Mouse (Mus musculus) urinary bladder, adult 2 months (tissue): ENCODE measurements around the gene Zfp710. TPM values are rescaled to one million over a fixed set of nuclear protein-coding genes. Genes with fewer than 3 reads are reported as not detected.
A peak's percentile ranks its signal among the peaks of the same experiment; 100 is the strongest.
"Not testable (repeated sequence)": the region's sequence is repeated elsewhere in the genome, so short reads cannot be mapped to it uniquely, and the experiment has no call there.

Experiments used
- DNase-seq: peaks from one replicate; pipeline ENCODE4 v3.0.0; 2022; ENCODE audit warnings: low spot score
- polyA plus RNA-seq: library from polyadenylated mRNA; depleted of rRNA; stranded (reverse); fragments of >200 nt; gene quantifications from 2 replicates; pipeline ENCODE4 v1.2.3, GENCODE M21; 2012; rRNA removed

The Zfp710 gene
- polyA plus RNA-seq, 1 experiment, result 15.6 TPM

- DNase-seq, result no peak
These were observed 90.0 kb downstream of the Zfp710 start for GRCm38 (mm10) chr7:80114451-80115223.

- peak; percentile 89 for DNase-seq
These were observed 90.6 kb downstream of the Zfp710 start, which contains the start of gene Idh2 for GRCm38 (mm10) chr7:80115224-80115590. Idh2 (minus strand) TSS chr7:80115392.

- DNase-seq, result no peak
These were observed 91.5 kb downstream of the Zfp710 start for GRCm38 (mm10) chr7:80116158-80116557.

- DNase-seq, result no peak
These were observed 94.6 kb downstream of the Zfp710 start for GRCm38 (mm10) chr7:80119198-80119597.

- DNase-seq, result no peak
These were observed 96.5 kb downstream of the Zfp710 start for GRCm38 (mm10) chr7:80121083-80121482.

GRCm38 (mm10) chr7:80123115-80123514 lies 98.5 kb downstream of the Zfp710 start:
- DNase-seq, result no peak

GRCm38 (mm10) chr7:80123672-80124071 lies 99.1 kb downstream of the Zfp710 start:
- no peak for DNase-seq

- DNase-seq, result no peak
These were observed 104.7 kb downstream of the Zfp710 start for GRCm38 (mm10) chr7:80129278-80129677.

- DNase-seq, result no peak
These were observed 105.9 kb downstream of the Zfp710 start for GRCm38 (mm10) chr7:80130344-80131055.

GRCm38 (mm10) chr7:80131315-80131714 lies 106.7 kb downstream of the Zfp710 start:
- DNase-seq, result not testable (repeated sequence)

GRCm38 (mm10) chr7:80132541-80132940 lies 107.9 kb downstream of the Zfp710 start:
- DNase-seq, result no peak

- peak; percentile 40 for DNase-seq
These were observed 110.0 kb downstream of the Zfp710 start for GRCm38 (mm10) chr7:80134454-80135172.

GRCm38 (mm10) chr7:80135173-80135532 lies 110.5 kb downstream of the Zfp710 start:
- DNase-seq, result no peak

GRCm38 (mm10) chr7:80138375-80138774 lies 113.8 kb downstream of the Zfp710 start:
- no peak for DNase-seq

GRCm38 (mm10) chr7:80140815-80141214 lies 116.2 kb downstream of the Zfp710 start:
- peak; percentile 45 for DNase-seq

Other genes with a start within 250 kb of the Zfp710 start
- 0.08 TPM in 1 of 2 replicates, not detected in the other for gene Mesp1, start 231.0 kb upstream of the Zfp710 start, polyA plus RNA-seq
- 0.03 and 0.10 TPM in 2 replicates for gene Mesp2, start 214.1 kb upstream of the Zfp710 start, polyA plus RNA-seq
- gene Anpep, start 163.8 kb upstream of the Zfp710 start, polyA plus RNA-seq, result 32.3 and 34.2 TPM in 2 replicates
- gene Ap3s2, start 104.2 kb upstream of the Zfp710 start, polyA plus RNA-seq, result 13.9 and 16.0 TPM in 2 replicates
- gene Arpin, start 89.5 kb upstream of the Zfp710 start, polyA plus RNA-seq, result 21.4 and 21.9 TPM in 2 replicates
- gene Idh2, start 90.6 kb downstream of the Zfp710 start, polyA plus RNA-seq, result 86.8 and 101 TPM in 2 replicates
- gene Sema4b, start 162.0 kb downstream of the Zfp710 start, polyA plus RNA-seq, result 15.8 and 27.2 TPM in 2 replicates
- 66.1 and 85.6 TPM in 2 replicates for gene Cib1, start 208.0 kb downstream of the Zfp710 start, polyA plus RNA-seq
- gene Gdpgp1, start 208.1 kb downstream of the Zfp710 start, polyA plus RNA-seq, result 2.2 and 2.6 TPM in 2 replicates
- 1.2 and 1.7 TPM in 2 replicates for gene Ttll13, start 221.6 kb downstream of the Zfp710 start, polyA plus RNA-seq
- gene Ngrn, start 236.4 kb downstream of the Zfp710 start, polyA plus RNA-seq, result 41.7 and 54.9 TPM in 2 replicates
- 20.3 and 20.7 TPM in 2 replicates for gene Vps33b, start 244.8 kb downstream of the Zfp710 start, polyA plus RNA-seq